In the genomic region with DNA sequence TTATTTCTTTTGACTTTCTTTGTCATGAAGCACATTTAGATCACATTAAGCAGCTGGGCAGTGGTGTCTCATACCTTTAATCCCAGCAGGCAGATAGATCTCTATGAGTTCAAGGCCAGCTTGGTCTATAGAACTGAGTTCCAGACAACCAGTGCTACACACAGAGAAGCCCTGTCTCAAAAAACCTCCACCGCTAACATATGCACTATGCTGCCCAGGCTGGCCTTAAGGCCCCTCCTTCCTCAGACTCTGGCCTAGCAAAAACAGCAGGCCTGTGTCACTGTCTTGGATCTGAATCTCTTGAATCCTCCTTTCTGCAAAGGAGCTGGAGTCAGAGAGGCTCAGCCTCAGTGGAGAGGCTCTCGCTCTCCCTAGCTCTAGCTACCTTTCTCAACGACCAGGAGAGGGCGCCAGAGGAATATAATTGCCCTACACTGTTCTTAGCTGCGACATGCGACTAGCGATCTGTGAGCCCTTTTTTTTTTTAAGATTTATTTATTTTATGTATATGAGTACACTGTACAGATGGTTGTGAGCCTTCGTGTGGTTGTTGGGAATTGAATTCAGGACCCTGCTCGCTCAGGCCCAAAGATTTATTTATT, we compare ENCODE assay signal across 8 mouse cellular contexts. TPM values are rescaled to one million over a fixed set of nuclear protein-coding genes. Genes with fewer than 3 reads are reported as not detected.
DNase-seq lines count a peak whose midpoint lies in the region; ATAC-seq lines count a peak whose summit lies in the region.

No protein-coding gene starts in this region.

- H3K4me1 ChIP-seq in forebrain, embryonic 15.5 days: 0 out of 2 replicates have a peak, but pooled peaks cover 5% of the 10 kb centered on the region
- peaks cover 9% of the 10 kb centered on the region; the same call in 1 of the 2 replicates for H3K4me1 ChIP-seq in midbrain, embryonic 10.5 days

- WGBS in forebrain, embryonic 15.5 days: 7% methylated on average over 9 of the region's 9 CpGs
- WGBS in midbrain, embryonic 10.5 days: 10% methylated on average over 9 of the region's 9 CpGs

- intact Hi-C loops in left cerebral cortex, postnatal 10 days (cut with DNase I): loop anchor here (2.0 kb wide), 1 partner anchor 62 kb away; no protein-coding TSS in a partner anchor

- H3K36me3 ChIP-seq in forebrain, embryonic 15.5 days: no peaks in the 10 kb centered on the region
- H3K36me3 ChIP-seq in midbrain, embryonic 10.5 days: no peaks in the 10 kb centered on the region

- peak; percentile 79 for DNase-seq in cerebellum, adult 11 months
- DNase-seq in cerebellum, adult 18-20 months: peak; percentile 85 to 92
- DNase-seq in left cerebral cortex, postnatal 10 days (ENCODE audit: extremely low spot score in 1 of 2, low spot score in 2 of 2): peak; percentile 84 to 86
- peak; percentile 76 for DNase-seq in midbrain, embryonic 10.5 days (ENCODE audit: low spot score)
- DNase-seq in skeletal muscle tissue, adult 2 months (ENCODE audit: low read depth, low spot score): peak; percentile 73

- no peak overlapping the region for H3K4me2 ChIP-seq in forebrain, embryonic 15.5 days (replicated peaks)

- no peak for ATAC-seq in cerebellum, adult (ENCODE audit: insufficient number of reproducible peaks, low FRiP score, low TSS enrichment)
- peak; percentile 90 for ATAC-seq in forebrain, embryonic 15.5 days (replicated peaks)
- peak; percentile 62 for ATAC-seq in inflammation-experienced regulatory T-cells, adult 6 months

- no peak overlapping the region for H3K4me3 ChIP-seq in forebrain, embryonic 15.5 days
- no peak overlapping the region for H3K4me3 ChIP-seq in midbrain, embryonic 10.5 days

- no peaks in the 10 kb centered on the region for H3K27me3 ChIP-seq in forebrain, embryonic 15.5 days
- peaks cover 22% of the 10 kb centered on the region for H3K27me3 ChIP-seq in midbrain, embryonic 10.5 days (ENCODE audit: low read depth, poor library complexity, severe bottlenecking)

- no peak overlapping the region for H3K27ac ChIP-seq in forebrain, embryonic 15.5 days (replicated peaks)
- H3K27ac ChIP-seq in midbrain, embryonic 10.5 days (replicated peaks): no peak overlapping the region

- H3K9ac ChIP-seq in forebrain, embryonic 15.5 days (replicated peaks): no peak overlapping the region

- H3K9me3 ChIP-seq in forebrain, embryonic 15.5 days: no peaks in the 10 kb centered on the region
- H3K9me3 ChIP-seq in midbrain, embryonic 10.5 days (replicated peaks): no peaks in the 10 kb centered on the region

RNA-seq across cellular contexts. Expression of a gene that starts 13.7 kb away (rescaled TPM):
- polyA plus RNA-seq in forebrain, embryonic 15.5 days (2015; fragmentation: Nextera tagmentation; extraction: Ambion mirVana): not detected in 2 replicates
- not detected for polyA plus RNA-seq in inflammation-experienced regulatory T-cells, adult 6 months (2017; shearing (Covaris generic))
- not detected for total RNA-seq in left cerebral cortex, postnatal 10 days (2021)
- polyA plus RNA-seq in midbrain, embryonic 10.5 days (2016; fragmentation: Nextera tagmentation; extraction: Ambion mirVana): not detected in 2 replicates

RNA-seq across cellular contexts. Expression of a gene that starts 18.3 kb away (rescaled TPM):
- 0.37 and 1.0 TPM in 2 replicates for polyA plus RNA-seq in forebrain, embryonic 15.5 days (2015; fragmentation: Nextera tagmentation; extraction: Ambion mirVana)
- under 1 TPM in 2 of 3 experiments, not detected in 1; 0.63 to 0.80 TPM for polyA plus RNA-seq in inflammation-experienced regulatory T-cells, adult 6 months (2017; shearing (Covaris generic))
- total RNA-seq in left cerebral cortex, postnatal 10 days (2021): under 1 TPM; 0.26 to 0.39 TPM
- 1.7 and 2.0 TPM in 2 replicates for polyA plus RNA-seq in midbrain, embryonic 10.5 days (2016; fragmentation: Nextera tagmentation; extraction: Ambion mirVana)

RNA-seq across cellular contexts. Expression of a gene that starts 21.5 kb away (rescaled TPM):
- polyA plus RNA-seq in forebrain, embryonic 15.5 days (2015; fragmentation: Nextera tagmentation; extraction: Ambion mirVana): 29.0 and 30.2 TPM in 2 replicates
- 10 to 100 TPM; 12.1 to 17.3 (median 15.5) TPM for polyA plus RNA-seq in inflammation-experienced regulatory T-cells, adult 6 months (2017; shearing (Covaris generic))
- 10 to 100 TPM; 23.0 to 24.6 TPM for total RNA-seq in left cerebral cortex, postnatal 10 days (2021)
- polyA plus RNA-seq in midbrain, embryonic 10.5 days (2016; fragmentation: Nextera tagmentation; extraction: Ambion mirVana): 32.3 and 32.8 TPM in 2 replicates

RNA-seq across cellular contexts. Expression of a gene that starts 24.0 kb away (rescaled TPM):
- 633 and 683 TPM in 2 replicates for polyA plus RNA-seq in forebrain, embryonic 15.5 days (2015; fragmentation: Nextera tagmentation; extraction: Ambion mirVana)
- polyA plus RNA-seq in inflammation-experienced regulatory T-cells, adult 6 months (2017; shearing (Covaris generic)): 1,000 to 10,000 TPM; 1,609 to 2,946 (median 2,383) TPM
- total RNA-seq in left cerebral cortex, postnatal 10 days (2021): 100 to 1,000 TPM; 437 to 456 TPM
- 965 and 1,116 TPM in 2 replicates for polyA plus RNA-seq in midbrain, embryonic 10.5 days (2016; fragmentation: Nextera tagmentation; extraction: Ambion mirVana)

RNA-seq across cellular contexts. Expression of a gene that starts 34.4 kb away (rescaled TPM):
- polyA plus RNA-seq in forebrain, embryonic 15.5 days (2015; fragmentation: Nextera tagmentation; extraction: Ambion mirVana): 3.6 and 4.1 TPM in 2 replicates
- polyA plus RNA-seq in inflammation-experienced regulatory T-cells, adult 6 months (2017; shearing (Covaris generic)): 1 to 10 TPM; 3.1 to 8.6 (median 6.5) TPM
- 10 to 100 TPM; 40.9 to 51.0 TPM for total RNA-seq in left cerebral cortex, postnatal 10 days (2021)
- polyA plus RNA-seq in midbrain, embryonic 10.5 days (2016; fragmentation: Nextera tagmentation; extraction: Ambion mirVana): 2.1 and 2.9 TPM in 2 replicates
